Mouse (Mus musculus) heart, postnatal 10 days (tissue): ENCODE data around the gene Lonp1. TPM values are rescaled to one million over a fixed set of nuclear protein-coding genes. Genes with fewer than 3 reads are reported as not detected.

ENCODE experiments used
- DNase-seq, 2 experiments: peaks; one replicate each; pipeline ENCODE4 v3.0.0; 2021
- intact Hi-C: fragments of 180-260 bp; cut with DNase I; formaldehyde crosslinking; loops from one replicate; pipeline ENCODE4 v1.15.1; 2025
- total RNA-seq, 2 experiments: library from RNA; stranded (reverse); gene quantifications; 2 replicates each; pipeline ENCODE4 v1.2.3; 2021

The Lonp1 gene
- total RNA-seq, 2 experiments from 2014 or later, result 93.9 to 99.2 TPM

DNA sequence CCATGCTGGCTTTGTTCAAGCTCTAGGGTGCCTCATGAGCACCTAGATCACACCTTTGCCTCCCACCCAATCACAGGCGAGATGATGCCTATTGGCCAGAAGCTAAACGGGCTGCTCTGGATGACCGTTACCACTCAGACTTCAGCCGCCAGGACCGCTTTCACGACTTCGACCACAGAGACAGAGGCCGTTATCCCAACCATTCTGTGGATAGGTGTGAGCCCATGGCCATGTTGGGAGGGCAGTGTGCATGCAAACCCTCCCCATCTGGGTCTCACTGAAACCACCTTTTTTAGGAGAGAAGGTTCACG lies 22.7 kb downstream of the Lonp1 start:
- DNase-seq, result no peak
- intact Hi-C loops, result loop anchor here (2.0 kb wide), 1 partner anchor 13 kb away; no protein-coding TSS in a partner anchor

GRCm38 (mm10) chr17:56603186-56604069 lies 23.3 kb downstream of the Lonp1 start:
- no peak for DNase-seq
- intact Hi-C loops, result loop anchor here (2.0 kb wide), 1 partner anchor 13 kb away; no protein-coding TSS in a partner anchor

DNA sequence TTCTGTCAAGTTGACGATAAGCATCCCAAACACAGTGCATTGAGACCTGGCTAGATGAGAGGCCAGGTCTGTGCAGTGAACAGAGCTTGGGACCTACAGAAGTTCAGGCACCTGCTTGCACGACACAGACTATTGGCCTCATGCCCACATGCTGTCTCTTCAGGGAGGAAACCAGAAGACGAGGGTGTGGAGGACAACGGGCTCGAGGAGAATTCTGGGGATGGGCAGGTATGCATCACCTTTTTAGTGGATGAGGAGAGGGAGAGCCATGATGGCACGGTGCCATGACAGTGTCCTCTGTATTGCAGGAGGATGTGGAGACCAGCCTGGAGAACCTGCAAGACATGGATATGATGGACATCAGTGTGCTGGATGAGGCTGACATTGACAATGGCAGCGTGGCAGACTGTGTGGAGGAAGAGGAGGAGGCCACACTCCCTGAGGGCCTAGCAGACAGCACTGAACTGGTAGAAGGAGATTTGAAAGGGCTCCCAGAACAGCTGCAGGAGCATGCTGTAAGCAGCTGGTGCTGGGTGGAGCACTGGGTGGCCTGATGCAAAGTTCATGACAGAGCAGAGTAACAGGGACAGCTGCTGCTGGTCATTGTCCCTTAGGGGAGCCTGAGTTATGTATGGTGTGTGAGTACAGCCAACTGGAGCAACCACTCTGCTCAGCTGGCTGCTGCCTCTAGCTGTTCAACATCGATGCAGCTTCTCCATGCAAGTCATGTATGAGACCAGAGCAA lies 33.0 kb downstream of the Lonp1 start:
- DNase-seq, result peak; percentile 70 to 71
- intact Hi-C loops, result loop anchor here (10.0 kb wide), 1 partner anchor 509 kb away; no protein-coding TSS in a partner anchor

DNA sequence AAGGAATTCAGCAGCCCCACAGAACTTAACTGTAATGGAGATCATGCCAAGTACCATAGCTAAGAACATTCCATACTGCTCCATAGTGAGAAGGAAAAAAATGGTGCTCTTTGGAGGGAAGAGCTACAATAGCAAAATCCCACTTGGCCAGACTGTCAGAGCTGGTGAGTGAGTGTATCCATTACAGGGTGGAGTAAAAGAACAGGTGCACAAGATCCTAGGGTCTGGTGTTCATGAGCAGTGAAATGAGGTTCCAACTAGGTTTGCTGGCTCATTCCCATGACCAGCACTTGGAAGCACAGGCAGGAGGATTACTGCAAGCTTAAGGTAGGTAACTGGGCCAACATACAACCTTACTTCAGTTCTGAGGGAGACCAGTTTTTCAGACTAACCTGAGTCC lies 34.1 kb downstream of the Lonp1 start:
- DNase-seq, result no peak
- intact Hi-C loops, result loop anchor here (10.0 kb wide), 1 partner anchor 508 kb away; no protein-coding TSS in a partner anchor

GRCm38 (mm10) chr17:56588921-56589320 lies 37.8 kb downstream of the Lonp1 start:
- no peak for DNase-seq
- intact Hi-C loops, result no loop called here

GRCm38 (mm10) chr17:56587773-56588172 lies 38.9 kb downstream of the Lonp1 start:
- no peak for DNase-seq
- intact Hi-C loops, result no loop called here

DNA sequence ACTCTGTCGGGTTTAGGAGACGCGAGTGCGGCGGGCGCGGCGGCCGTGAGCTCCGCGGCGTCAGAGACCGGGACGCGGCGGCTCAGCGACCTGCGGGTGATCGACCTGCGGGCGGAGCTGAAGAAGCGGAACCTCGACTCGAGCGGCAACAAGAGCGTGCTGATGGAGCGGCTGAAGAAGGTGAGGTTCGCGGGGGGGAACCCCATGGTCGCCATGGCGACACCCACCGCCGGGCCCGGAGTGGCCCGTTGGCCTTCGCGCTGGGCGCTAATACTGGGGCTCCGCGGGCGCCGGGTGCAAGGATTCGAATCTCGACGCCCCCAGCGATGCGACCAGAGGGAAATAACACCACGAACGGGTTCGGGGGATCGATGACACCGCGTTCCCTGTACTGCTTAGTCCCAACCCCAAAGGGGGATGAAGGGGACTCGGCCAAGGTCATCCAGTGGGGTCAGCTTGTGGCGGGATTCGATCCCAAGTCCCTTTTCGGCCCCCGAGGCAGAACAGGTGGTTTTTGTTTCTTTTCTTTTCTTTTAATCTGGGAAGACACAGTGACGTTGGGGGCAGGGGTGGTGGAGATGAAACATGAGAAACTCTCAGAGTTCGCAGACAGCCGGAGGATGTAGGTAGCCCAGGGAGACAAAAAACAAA lies 41.4 kb downstream of the Lonp1 start:
- intact Hi-C loops, result no loop called here

DNA sequence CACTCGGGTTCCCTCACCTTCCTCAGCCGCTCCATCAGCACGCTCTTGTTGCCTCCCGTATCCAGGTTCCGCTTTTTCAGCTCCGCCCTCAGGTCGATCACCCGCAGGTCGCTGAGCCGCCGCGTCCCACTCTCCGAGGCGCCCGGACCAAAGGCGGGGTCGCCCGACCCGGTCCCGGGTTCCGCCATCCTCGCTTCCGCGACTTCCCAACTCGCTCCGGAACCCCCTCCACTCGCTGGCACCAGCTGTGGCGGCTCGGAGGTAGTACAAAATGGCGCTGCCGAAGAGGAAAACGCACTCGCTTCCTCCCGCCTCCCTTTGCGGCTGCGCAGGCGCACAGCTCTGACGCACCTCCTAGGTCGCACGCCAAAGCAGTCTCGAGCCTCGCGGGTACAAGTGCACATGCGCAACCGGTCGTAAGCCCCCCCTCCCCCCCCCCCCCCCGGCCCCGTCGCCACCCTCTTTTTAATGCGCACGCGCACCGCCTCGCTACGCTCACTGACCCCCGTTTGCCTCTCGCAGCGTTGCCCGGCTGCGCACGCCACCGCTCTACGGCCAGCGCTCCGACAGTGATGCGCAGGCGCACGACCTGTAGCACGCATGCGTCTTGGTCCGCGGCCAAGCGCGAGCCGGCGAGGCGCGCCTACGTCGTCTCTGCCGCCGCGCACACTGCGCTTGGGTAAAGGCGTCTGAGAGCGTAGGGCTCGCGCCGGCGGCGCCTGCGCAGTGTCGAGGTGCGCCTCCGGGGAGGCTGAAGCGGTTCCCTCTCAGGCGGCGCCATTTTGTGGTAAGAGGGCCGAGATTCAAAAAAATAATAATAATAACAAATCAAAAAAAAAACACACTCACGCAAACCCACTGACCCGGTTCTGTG lies 42.2 kb downstream of the Lonp1 start, which contains the start of the genes Safb2 and Safb:
Safb2 (minus strand) TSS at position 329 of the 874 bp plus-strand sequence.
Safb (plus strand) TSS at position 569 of the 874 bp plus-strand sequence.
- intact Hi-C loops, result no loop called here
- DNase-seq, result peak; percentile 100

More for the DNA sequence above, 41.4 kb downstream of the Lonp1 start:
- no peak for DNase-seq

DNA sequence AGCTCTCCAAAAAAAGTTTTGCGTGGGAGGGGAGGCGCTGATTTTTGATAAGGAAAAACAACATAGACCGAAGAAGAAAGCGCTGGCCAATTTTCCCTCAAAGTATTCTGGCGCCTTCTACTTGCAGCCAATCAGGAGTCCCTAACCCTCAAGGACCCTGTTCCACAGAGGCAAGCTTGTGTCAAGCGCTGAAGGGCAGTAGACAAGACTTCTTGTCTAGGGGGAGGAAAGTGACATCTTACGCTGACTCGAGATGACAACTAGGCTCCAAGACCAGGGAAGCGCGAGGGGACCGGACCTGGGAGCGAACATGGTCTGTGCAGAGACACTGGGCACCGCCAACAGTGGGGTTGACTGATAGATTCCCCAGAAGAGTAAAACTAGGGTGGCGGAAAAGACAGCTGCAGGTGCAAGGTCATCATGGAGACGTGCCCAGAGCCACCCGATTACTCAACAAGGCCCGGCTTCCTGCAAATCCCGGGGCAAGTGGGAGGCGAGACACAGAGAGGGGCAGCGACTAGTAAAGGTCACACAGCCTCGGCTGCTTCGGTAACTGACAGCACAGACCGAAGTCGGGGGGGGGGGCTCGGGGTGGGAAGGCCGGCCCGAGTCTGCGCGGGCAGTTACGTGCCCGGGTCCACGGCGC lies 43.0 kb downstream of the Lonp1 start:
- peak; percentile 50 to 69 for DNase-seq
- intact Hi-C loops, result loop anchor here (2.0 kb wide), 1 partner anchor 85 kb away; no protein-coding TSS in a partner anchor

DNA sequence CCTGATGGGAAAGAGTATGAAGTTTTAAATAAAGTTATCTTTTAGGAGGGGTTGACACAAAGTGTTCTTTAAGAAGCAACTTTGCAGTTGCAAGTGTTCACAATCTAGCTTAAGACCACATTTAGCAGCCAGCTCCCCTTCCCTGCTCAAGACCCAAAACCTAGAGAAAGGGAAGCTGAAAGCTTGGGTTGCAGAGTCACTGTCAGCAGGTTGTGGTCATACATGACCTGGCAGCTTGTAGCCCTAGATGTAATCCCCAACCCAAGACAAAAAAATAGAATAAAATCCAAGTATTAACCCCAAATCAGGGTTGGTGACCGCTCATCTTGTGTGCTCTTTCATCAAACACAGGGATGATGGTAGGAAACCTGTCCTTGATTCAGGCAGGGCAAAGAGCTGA lies 43.6 kb downstream of the Lonp1 start:
- no peak for DNase-seq
- intact Hi-C loops, result loop anchor here (2.0 kb wide), 1 partner anchor 86 kb away; no protein-coding TSS in a partner anchor

DNA sequence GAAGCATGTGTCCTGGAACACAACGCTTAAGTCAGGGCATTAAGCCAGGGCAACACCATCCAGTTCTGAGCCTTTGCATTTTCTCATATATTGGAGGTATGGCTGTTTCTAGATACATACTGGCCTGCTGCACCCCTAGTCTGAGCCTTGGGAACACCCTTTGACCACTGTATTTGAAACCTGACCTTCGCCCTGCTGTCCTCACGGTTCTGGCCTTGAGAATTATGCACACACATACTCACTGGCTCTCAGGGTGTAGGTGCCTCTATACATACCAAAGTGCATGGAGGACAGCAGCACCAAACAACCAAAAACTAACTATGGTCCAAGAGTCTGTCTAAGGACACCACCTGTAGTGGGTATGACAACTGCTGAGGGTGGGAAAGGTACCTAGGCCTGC lies 53.7 kb downstream of the Lonp1 start:
- intact Hi-C loops, result no loop called here
- DNase-seq, result no peak

GRCm38 (mm10) chr17:56572154-56572553 lies 54.5 kb downstream of the Lonp1 start:
- no peak for DNase-seq
- intact Hi-C loops, result no loop called here

GRCm38 (mm10) chr17:56570287-56570686 lies 56.4 kb downstream of the Lonp1 start:
- no peak for DNase-seq
- intact Hi-C loops, result no loop called here

- DNase-seq, result no peak
- intact Hi-C loops, result no loop called here
Measured at GRCm38 (mm10) chr17:56567370-56567769, 59.3 kb downstream of the Lonp1 start.

- intact Hi-C loops, result no loop called here
- no peak for DNase-seq
Measured at GRCm38 (mm10) chr17:56566918-56567317, 59.8 kb downstream of the Lonp1 start.

DNA sequence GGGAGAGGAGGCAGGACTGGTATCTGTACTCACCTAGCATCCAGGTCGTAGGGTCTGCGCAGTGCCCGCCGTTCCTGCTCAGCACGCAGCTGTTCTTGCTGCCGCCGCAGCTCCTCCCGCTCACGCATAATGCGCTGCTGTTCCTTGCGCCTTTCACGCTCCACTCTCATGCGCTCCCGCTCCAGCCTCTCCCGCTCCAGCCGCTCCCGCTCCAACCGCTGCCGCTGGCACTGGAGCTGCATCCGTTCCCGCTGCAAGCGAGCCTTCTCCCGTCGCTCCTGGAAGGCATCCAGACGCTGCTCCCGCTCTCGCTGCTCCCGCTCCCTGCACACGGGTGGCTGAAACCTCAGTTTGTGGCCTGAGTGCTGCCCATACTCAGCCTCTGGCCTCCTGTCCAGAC lies 60.4 kb downstream of the Lonp1 start:
- intact Hi-C loops, result no loop called here

More for the DNA sequence above, 60.4 kb downstream of the Lonp1 start:
- no peak for DNase-seq
